In the genomic region with DNA sequence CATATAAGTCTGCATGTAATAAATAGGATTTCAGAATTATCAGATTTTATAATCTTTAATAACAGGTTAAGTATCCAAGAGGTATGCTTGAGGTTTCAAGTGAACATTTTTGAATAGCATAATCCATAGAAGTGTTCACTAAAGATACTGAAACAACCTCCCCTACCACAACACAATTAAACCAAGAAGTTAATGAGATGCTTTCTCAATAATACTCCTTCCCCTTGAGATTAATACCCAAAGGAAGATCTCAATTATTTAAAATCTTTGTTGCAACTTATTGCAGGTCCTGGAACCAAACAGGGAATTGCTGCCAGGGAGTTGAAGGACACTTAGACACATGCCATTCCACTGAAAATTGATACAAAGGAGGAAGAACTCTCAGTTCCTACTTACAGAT, we compare ENCODE assay signal across 21 mouse cellular contexts. TPM values are rescaled to one million over a fixed set of nuclear protein-coding genes. Genes with fewer than 3 reads are reported as not detected.
A peak's percentile ranks its signal among the peaks of the same experiment; 100 is the strongest.
DNase-seq lines count a peak whose midpoint lies in the region; ATAC-seq lines count a peak whose summit lies in the region.
"Had no signal": no experiment of that assay in that cellular context is flagged by ENCODE, and none has a peak within 500 bp of the region (broad histone marks: within the 10 kb centered on the region; RNA-seq: fewer than 3 reads in every experiment).

Olfr961 (plus strand) TSS at position 301 of the 400 bp plus-strand sequence.

- no peak for DNase-seq in spleen, postnatal 36 days (ENCODE audit: low spot score in 2 of 2)
- DNase-seq: adrenal gland, adult 2 months; adrenal gland, adult 8-10 months; adrenal gland, postnatal 10 days; adrenal gland, postnatal 14 days; adrenal gland, postnatal 25 days; adrenal gland, postnatal 36 days; B cell, adult 2 months; cerebellum, adult 11 months; cerebellum, adult 11-12 months; cerebellum, adult 18-20 months; cerebellum, adult 2 months had no signal

- ATAC-seq in megakaryocyte, adult 5-6 weeks (ENCODE audit: poor library complexity, severe bottlenecking), result peak; percentile 58; the same call in 1 of the 2 replicates
- ATAC-seq: activated CD4-positive, CD25-positive, alpha-beta regulatory T cell, adult 4 months; CD4-positive, CD25-positive, alpha-beta regulatory T cell, adult 4 months; Patski had no signal

RNA-seq across cellular contexts. Expression of gene Olfr961, which starts in this region (rescaled TPM):
- 0.13 TPM in 1 of 2 replicates, not detected in the other for total RNA-seq in megakaryocyte, adult 5-6 weeks (2015)
- total RNA-seq in megakaryocyte, adult 5-6 weeks (2017), result not detected in 2 replicates
- total RNA-seq: adrenal gland, adult 18-20 months; adrenal gland, adult 2 months; adrenal gland, adult 8-10 months; adrenal gland, postnatal 10 days; adrenal gland, postnatal 14 days; adrenal gland, postnatal 25 days; adrenal gland, postnatal 36 days; adrenal gland, postnatal 4 days; CH12.LX; ES-E14; MEL had no signal

Comparison
In these comparisons a context has a peak if more than half of its experiments do, and no peak if none do; other contexts are left out.
1. Peak in ATAC-seq in megakaryocyte, adult 5-6 weeks; RNA of the gene not detected or under 1 TPM.